Mouse (Mus musculus): ENCODE results near the gene Inpp5b.

DNA sequence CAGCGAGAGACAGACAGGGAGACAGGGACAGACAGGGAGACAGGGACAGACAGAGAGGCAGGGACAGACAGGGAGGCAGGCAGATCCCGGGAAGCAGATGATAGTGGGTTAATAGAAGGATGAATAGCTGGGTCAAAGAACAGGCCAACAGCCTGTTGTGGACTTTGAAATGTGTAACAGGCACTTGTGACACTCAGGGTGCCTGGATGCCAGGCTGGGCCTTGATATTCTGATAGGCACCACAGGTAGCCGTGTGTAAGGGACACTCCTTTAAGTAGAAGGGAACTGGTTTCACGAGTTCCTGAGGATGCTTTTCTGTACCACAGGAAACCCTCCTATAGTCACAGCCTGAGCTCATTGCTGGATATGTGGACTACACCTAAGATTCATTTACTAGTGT lies 48.4 kb downstream of the Inpp5b start:
- TF ChIP-seq POLR2A (IDR thresholded peaks at IDR 0.05; ENCODE audit: borderline replicate concordance, extremely low read depth, insufficient read depth, insufficient read length, poor library complexity, severe bottlenecking) (no peak), CTCF (IDR thresholded peaks at IDR 0.05; ENCODE audit: borderline replicate concordance, extremely low read depth, insufficient read depth, insufficient read length) (no peak)

All from brain, embryonic 14.5 days (tissue).